Mouse (Mus musculus): ENCODE measurements at regions not wholly inside any gene's neighbourhood (a gene's known extent, or its start where the extent isn't known, plus 50 kb on each side); places are given as distances from the start of the nearest gene placed in this dataset.

DNA sequence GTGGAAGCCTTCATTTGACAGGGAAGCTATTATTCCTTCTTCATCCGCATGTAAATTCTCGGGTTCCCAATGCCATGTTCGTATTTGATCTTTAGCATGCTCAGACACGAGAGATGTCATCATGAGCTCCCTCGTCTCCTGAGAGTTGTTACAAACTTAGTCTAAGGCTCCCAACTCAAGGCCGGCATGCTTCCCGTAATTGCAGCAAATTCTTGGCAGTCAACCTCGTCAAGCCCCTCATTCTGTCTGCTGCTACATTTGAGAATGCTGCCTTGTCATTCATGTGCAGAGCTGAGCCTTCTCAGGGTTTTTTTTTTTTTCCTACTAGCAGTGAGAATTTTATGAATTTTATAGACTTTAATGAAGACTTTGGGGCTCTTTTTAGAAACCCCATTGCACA, 268.3 kb upstream of the Cwc22 start:
- Histone ChIP-seq H3K4me1 (replicated peaks; ENCODE audit: control insufficient read depth, insufficient read depth, low read length) (no peaks in the 10 kb centered on the region), H3K27ac (ENCODE audit: low read depth, low read length) (no peak overlapping the region), H3K27me3 (replicated peaks; ENCODE audit: control insufficient read depth, insufficient read depth, low read length) (no peaks in the 10 kb centered on the region), H3K9ac (ENCODE audit: low read depth, low read length) (no peak overlapping the region), H3K36me3 (ENCODE audit: control insufficient read depth, insufficient read depth) (no peaks in the 10 kb centered on the region), H3K9me3 (ENCODE audit: control insufficient read depth) (no peaks in the 10 kb centered on the region), H3K4me3 (ENCODE audit: low read depth, low read length) (no peak overlapping the region), H3K4me2 (replicated peaks; ENCODE audit: low read depth) (no peak overlapping the region)
- no peak for TF ChIP-seq CTCF (IDR thresholded peaks at IDR 0.05; ENCODE audit: low read depth)
- WGBS: 64% methylated on average over 8 of the region's 8 CpGs
- no peak for ATAC-seq

DNA sequence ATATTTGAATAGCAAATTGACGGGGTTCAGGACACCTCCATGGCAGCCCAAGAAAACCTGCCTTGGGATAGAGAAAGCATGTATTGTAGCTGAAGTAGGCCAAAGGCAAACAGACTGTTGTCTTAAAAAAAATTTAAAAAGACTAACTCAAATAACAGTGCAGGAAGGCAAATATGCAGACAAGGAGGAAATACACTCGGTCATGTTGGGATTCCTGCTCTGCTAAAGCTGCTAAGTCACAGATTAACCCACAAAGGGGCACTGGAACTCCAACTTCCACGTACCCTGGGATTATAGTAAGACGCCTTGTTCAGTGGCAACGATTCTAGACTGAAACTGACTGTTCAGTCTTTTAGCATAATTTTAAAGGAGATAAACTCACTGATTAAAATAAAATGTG, 258.9 kb upstream of the Cwc22 start:
- 45% methylated on average over 5 of the region's 5 CpGs for WGBS
- H3K9ac ChIP-seq (ENCODE audit: low read depth, low read length): no peak overlapping the region
- no peaks in the 10 kb centered on the region for H3K27me3 ChIP-seq (replicated peaks; ENCODE audit: control insufficient read depth, insufficient read depth, low read length)
- ATAC-seq: no peak
- no peak for TF ChIP-seq CTCF (IDR thresholded peaks at IDR 0.05; ENCODE audit: low read depth)
- H3K27ac ChIP-seq (ENCODE audit: low read depth, low read length): no peak overlapping the region
- H3K9me3 ChIP-seq (ENCODE audit: control insufficient read depth): no peaks in the 10 kb centered on the region
- H3K4me1 ChIP-seq (replicated peaks; ENCODE audit: control insufficient read depth, insufficient read depth, low read length): no peaks in the 10 kb centered on the region
- no peak overlapping the region for H3K4me3 ChIP-seq (ENCODE audit: low read depth, low read length)
- H3K36me3 ChIP-seq (ENCODE audit: control insufficient read depth, insufficient read depth): no peaks in the 10 kb centered on the region
- no peak overlapping the region for H3K4me2 ChIP-seq (replicated peaks; ENCODE audit: low read depth)

DNA sequence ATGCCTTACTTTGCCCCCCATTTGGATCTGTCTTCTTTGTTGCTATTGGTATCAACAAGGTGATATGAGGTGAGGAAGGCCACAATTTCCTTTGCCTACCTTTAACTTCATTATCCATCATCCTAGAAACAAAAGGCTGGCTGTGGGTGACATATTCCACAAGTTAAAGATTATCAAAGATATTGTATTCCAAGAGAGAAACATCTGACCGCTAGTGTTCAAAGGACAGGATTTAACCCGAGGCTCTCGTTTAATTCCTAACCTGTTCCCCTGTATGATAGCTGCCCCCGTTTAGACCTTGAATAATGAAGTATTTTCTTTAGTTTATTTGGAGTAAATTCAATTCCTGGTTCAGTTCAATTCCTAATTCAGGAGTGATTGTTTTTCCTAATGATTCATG, 249.8 kb upstream of the Cwc22 start:
- 49% methylated on average over 4 of the region's 4 CpGs for WGBS
- H3K4me2 ChIP-seq (replicated peaks; ENCODE audit: low read depth): no peak overlapping the region
- no peak overlapping the region for H3K27ac ChIP-seq (ENCODE audit: low read depth, low read length)
- no peak for ATAC-seq
- H3K9me3 ChIP-seq (ENCODE audit: control insufficient read depth): no peaks in the 10 kb centered on the region
- no peaks in the 10 kb centered on the region for H3K4me1 ChIP-seq (replicated peaks; ENCODE audit: control insufficient read depth, insufficient read depth, low read length)
- no peaks in the 10 kb centered on the region for H3K36me3 ChIP-seq (ENCODE audit: control insufficient read depth, insufficient read depth)
- no peak overlapping the region for H3K9ac ChIP-seq (ENCODE audit: low read depth, low read length)
- no peak for TF ChIP-seq CTCF (IDR thresholded peaks at IDR 0.05; ENCODE audit: low read depth)
- no peaks in the 10 kb centered on the region for H3K27me3 ChIP-seq (replicated peaks; ENCODE audit: control insufficient read depth, insufficient read depth, low read length)
- H3K4me3 ChIP-seq (ENCODE audit: low read depth, low read length): no peak overlapping the region

DNA sequence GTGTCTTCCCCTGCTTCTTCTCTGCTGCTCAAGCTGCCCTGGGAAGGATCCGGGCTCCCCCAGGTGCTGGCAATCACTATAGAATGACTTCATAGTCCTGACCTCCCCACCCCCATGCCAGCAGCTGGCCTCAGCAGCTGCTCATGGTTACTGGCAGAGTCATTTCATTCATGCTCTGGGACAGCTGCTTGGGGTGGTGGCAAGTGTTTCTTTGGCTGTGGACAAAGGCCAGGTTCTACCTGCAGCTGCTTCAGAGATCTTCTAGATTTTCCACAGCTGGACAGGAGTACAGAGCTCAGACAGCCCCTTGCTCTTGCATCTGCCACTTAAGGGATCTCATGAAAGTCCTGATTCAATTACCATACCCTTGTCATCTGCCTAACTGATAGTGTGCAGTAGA, 243.4 kb upstream of the Cwc22 start:
- Histone ChIP-seq H3K4me1 (replicated peaks; ENCODE audit: control insufficient read depth, insufficient read depth, low read length) (no peaks in the 10 kb centered on the region), H3K4me3 (ENCODE audit: low read depth, low read length) (no peak overlapping the region), H3K9me3 (ENCODE audit: control insufficient read depth) (no peaks in the 10 kb centered on the region), H3K27me3 (replicated peaks; ENCODE audit: control insufficient read depth, insufficient read depth, low read length) (no peaks in the 10 kb centered on the region), H3K4me2 (replicated peaks; ENCODE audit: low read depth) (no peak overlapping the region), H3K36me3 (ENCODE audit: control insufficient read depth, insufficient read depth) (no peaks in the 10 kb centered on the region), H3K9ac (ENCODE audit: low read depth, low read length) (no peak overlapping the region), H3K27ac (ENCODE audit: low read depth, low read length) (no peak overlapping the region)
- TF ChIP-seq CTCF (IDR thresholded peaks at IDR 0.05; ENCODE audit: low read depth): no peak
- ATAC-seq: no peak
- WGBS: 8% methylated on average over 1 of the region's 1 CpGs

DNA sequence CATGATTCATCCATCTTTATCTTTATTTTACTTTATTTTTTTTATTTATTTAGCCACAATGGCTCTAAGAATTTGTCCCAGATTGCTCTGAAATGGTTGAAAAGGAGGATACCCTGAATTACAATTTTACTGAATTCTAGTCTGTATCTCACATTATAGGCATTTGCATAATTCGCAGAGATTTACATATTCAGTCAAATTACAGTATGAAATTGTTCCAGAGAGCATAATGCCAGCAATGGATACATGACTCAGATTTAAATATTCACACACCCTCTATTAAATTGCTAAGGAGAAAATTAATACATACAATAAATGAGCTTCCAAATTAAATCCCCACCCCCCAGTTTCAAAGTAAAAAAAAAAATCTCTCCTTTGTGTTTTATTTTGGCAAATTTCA, 238.8 kb upstream of the Cwc22 start:
- H3K9ac ChIP-seq (ENCODE audit: low read depth, low read length): no peak overlapping the region
- H3K4me2 ChIP-seq (replicated peaks; ENCODE audit: low read depth): no peak overlapping the region
- H3K4me1 ChIP-seq (replicated peaks; ENCODE audit: control insufficient read depth, insufficient read depth, low read length): no peaks in the 10 kb centered on the region
- H3K36me3 ChIP-seq (ENCODE audit: control insufficient read depth, insufficient read depth): no peaks in the 10 kb centered on the region
- H3K9me3 ChIP-seq (ENCODE audit: control insufficient read depth): no peaks in the 10 kb centered on the region
- no peaks in the 10 kb centered on the region for H3K27me3 ChIP-seq (replicated peaks; ENCODE audit: control insufficient read depth, insufficient read depth, low read length)
- no peak for TF ChIP-seq CTCF (IDR thresholded peaks at IDR 0.05; ENCODE audit: low read depth)
- H3K4me3 ChIP-seq (ENCODE audit: low read depth, low read length): no peak overlapping the region
- no peak overlapping the region for H3K27ac ChIP-seq (ENCODE audit: low read depth, low read length)
- WGBS: 68% methylated on average over 1 of the region's 1 CpGs
- no peak for ATAC-seq

DNA sequence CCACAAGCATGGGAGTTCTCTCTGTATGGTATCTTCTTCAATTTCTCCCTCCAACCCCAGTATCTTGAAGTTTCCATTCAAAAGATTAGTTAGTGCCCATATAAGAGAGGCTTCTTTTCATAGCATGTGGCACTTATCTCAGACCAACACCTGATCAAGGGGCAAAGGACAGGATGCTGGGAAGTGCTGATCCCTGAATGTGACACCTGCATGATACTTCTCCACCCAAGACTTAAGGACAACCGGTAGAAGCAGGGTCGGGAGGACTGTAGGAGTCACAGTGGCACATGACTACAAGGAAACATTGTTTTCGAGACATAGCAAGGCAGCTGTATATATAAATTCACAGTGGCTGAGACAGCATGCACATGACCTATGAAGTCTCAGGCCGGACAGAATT, 227.6 kb upstream of the Cwc22 start:
- no peak overlapping the region for H3K27ac ChIP-seq (ENCODE audit: low read depth, low read length)
- H3K9ac ChIP-seq (ENCODE audit: low read depth, low read length): no peak overlapping the region
- H3K36me3 ChIP-seq (ENCODE audit: control insufficient read depth, insufficient read depth): no peaks in the 10 kb centered on the region
- H3K27me3 ChIP-seq (replicated peaks; ENCODE audit: control insufficient read depth, insufficient read depth, low read length): no peaks in the 10 kb centered on the region
- no peak overlapping the region for H3K4me2 ChIP-seq (replicated peaks; ENCODE audit: low read depth)
- 63% methylated on average over 4 of the region's 4 CpGs for WGBS
- no peak for TF ChIP-seq CTCF (IDR thresholded peaks at IDR 0.05; ENCODE audit: low read depth)
- no peaks in the 10 kb centered on the region for H3K9me3 ChIP-seq (ENCODE audit: control insufficient read depth)
- H3K4me3 ChIP-seq (ENCODE audit: low read depth, low read length): no peak overlapping the region
- no peak for ATAC-seq
- no peaks in the 10 kb centered on the region for H3K4me1 ChIP-seq (replicated peaks; ENCODE audit: control insufficient read depth, insufficient read depth, low read length)

DNA sequence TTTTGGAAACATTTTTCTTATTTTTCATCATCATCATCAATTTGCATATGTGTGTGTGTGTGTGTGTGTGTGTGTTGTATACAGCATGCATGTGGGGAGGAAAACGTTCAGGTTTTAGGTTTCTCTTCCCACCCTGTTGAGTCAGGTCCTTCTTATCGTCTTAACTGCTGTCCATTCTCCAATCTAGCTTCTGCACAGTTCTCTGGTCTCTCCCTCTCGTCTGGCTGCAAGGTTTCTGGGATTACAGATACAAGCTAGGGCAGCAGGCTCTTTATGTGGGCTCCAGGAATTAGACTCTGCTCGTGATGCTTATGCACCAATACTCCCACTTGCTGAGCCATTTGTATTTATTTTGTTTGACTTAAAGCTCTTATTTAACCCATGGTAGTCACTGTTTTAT, 226.6 kb upstream of the Cwc22 start:
- Histone ChIP-seq H3K4me3 (ENCODE audit: low read depth, low read length) (no peak overlapping the region), H3K9ac (ENCODE audit: low read depth, low read length) (no peak overlapping the region), H3K4me1 (replicated peaks; ENCODE audit: control insufficient read depth, insufficient read depth, low read length) (no peaks in the 10 kb centered on the region), H3K27me3 (replicated peaks; ENCODE audit: control insufficient read depth, insufficient read depth, low read length) (no peaks in the 10 kb centered on the region), H3K4me2 (replicated peaks; ENCODE audit: low read depth) (no peak overlapping the region), H3K9me3 (ENCODE audit: control insufficient read depth) (no peaks in the 10 kb centered on the region), H3K27ac (ENCODE audit: low read depth, low read length) (no peak overlapping the region), H3K36me3 (ENCODE audit: control insufficient read depth, insufficient read depth) (no peaks in the 10 kb centered on the region)
- no peak for TF ChIP-seq CTCF (IDR thresholded peaks at IDR 0.05; ENCODE audit: low read depth)
- ATAC-seq: no peak
- 66% methylated on average over 4 of the region's 4 CpGs for WGBS

Data from intestine, postnatal 0 days (tissue).